Mouse (Mus musculus) forebrain, postnatal 0 days (tissue): ENCODE data around the gene Armcx5. TPM values are rescaled to one million over a fixed set of nuclear protein-coding genes. Genes with fewer than 3 reads are reported as not detected.
"Not testable (repeated sequence)": the region's sequence is repeated elsewhere in the genome, so short reads cannot be mapped to it uniquely, and the experiment has no call there.

Source experiments
- ATAC-seq: fragments of 200-750 bp; cut with Nextera tagmentation; 2 replicates; pipeline ENCODE4 v1.8.0; 2017; ENCODE audit warnings: mild to moderate bottlenecking, moderate library complexity
- DNase-seq: peaks from one replicate; pipeline ENCODE4 v3.0.0-alpha.2; 2015
- H3K27ac ChIP-seq: fragments of 300-500 bp; sonication (generic); 2 replicates; pipeline ENCODE4 v1.5.1; 2014; ENCODE audit warnings: low read depth, mild to moderate bottlenecking, antibody characterized with exemption, low read length, moderate library complexity, mixed read lengths
- H3K27me3 ChIP-seq: fragments of 300-500 bp; sonication (generic); 2 replicates; pipeline ENCODE4 v1.6.1; 2014; ENCODE audit warnings: mild to moderate bottlenecking, low read length, mixed read lengths; ENCODE audit not compliant: insufficient read depth
- H3K36me3 ChIP-seq: fragments of 300-500 bp; sonication (generic); 2 replicates; pipeline ENCODE4 v1.6.1; 2014; ENCODE audit warnings: mild to moderate bottlenecking, moderate library complexity; ENCODE audit not compliant: insufficient read depth
- H3K4me1 ChIP-seq: fragments of 300-500 bp; sonication (generic); 2 replicates; pipeline ENCODE4 v1.6.1; 2014; ENCODE audit warnings: antibody characterized with exemption; ENCODE audit not compliant: insufficient read depth
- H3K4me2 ChIP-seq: fragments of 300-500 bp; sonication (generic); 2 replicates; pipeline ENCODE4 v1.6.1; 2014; ENCODE audit warnings: low read depth, mild to moderate bottlenecking, moderate library complexity
- H3K4me3 ChIP-seq: fragments of 300-500 bp; sonication (generic); 2 replicates; pipeline ENCODE4 v1.5.1; 2014; ENCODE audit warnings: low read depth, low read length, mixed read lengths
- H3K9ac ChIP-seq: fragments of 300-500 bp; sonication (generic); 2 replicates; pipeline ENCODE4 v1.6.1; 2014; ENCODE audit warnings: mild to moderate bottlenecking
- H3K9me3 ChIP-seq: fragments of 300-500 bp; sonication (generic); 2 replicates; pipeline ENCODE4 v1.6.1; 2016; ENCODE audit warnings: low read length
- CTCF ChIP-seq: sonication (generic); IDR thresholded peaks from 2 replicates; pipeline ENCODE4 v1.5.1; 2016; ENCODE audit warnings: antibody characterized with exemption, control low read depth, low read depth
- WGBS: fragments of 180-500 bp; shearing (Covaris S2); extraction: QIAGEN DNeasy Blood & Tissue Kit; methylation state at CpG from one replicate; pipeline ENCODE4 v1.1.7; 2014; 5-methylcytosine and 5-hydroxymethylcytosine counted together
- microRNA counts: library from miRNA; unstranded; fragments of <30 nt; microRNA quantifications from one replicate; lab custom pipeline; 2015
- microRNA-seq, 2 experiments: library from miRNA; unstranded; fragments of <30 nt; microRNA quantifications; one replicate each; pipeline ENCODE4; 2016
- polyA plus RNA-seq: library from polyadenylated mRNA; unstranded; fragments of >200 nt; fragmentation: Nextera tagmentation; extraction: Ambion mirVana; gene quantifications from 2 replicates; pipeline ENCODE4 v1.2.1, GENCODE M21; 2015
- total RNA-seq: library from RNA; depleted of rRNA; stranded (reverse); fragments of >200 nt; gene quantifications from 2 replicates; pipeline ENCODE4 v1.2.3, GENCODE M21; 2014; rRNA removed

Armcx5 gene
- total and polyA plus RNA-seq, 2 experiments from 2014 or later: 20.8 to 22.5 TPM

DNA sequence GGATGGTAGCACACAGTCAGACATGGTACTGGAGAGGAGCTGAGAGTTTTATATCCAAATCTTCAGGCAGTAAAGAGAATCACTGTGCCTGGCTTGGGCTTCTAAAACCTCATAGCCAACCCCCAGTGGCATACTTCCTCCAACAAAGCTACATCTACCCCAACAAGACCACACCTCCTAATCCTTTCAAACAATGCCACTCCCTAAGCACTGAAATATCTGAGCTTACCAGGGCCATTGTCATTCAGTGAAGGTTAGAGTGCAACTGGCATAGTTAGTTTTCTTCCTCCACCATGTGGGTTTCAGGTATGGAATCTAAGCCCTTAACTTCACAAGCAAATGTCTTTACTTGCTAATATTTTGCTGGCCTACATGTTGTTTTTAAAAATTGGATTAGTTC lies 49.0 kb downstream of the Armcx5 start:
- H3K4me1 ChIP-seq: no peaks in the 10 kb centered on the region
- no peaks in the 10 kb centered on the region for H3K27me3 ChIP-seq
- TF ChIP-seq CTCF: no peak
- no peaks in the 10 kb centered on the region for H3K36me3 ChIP-seq
- H3K9ac ChIP-seq: no peak overlapping the region
- H3K27ac ChIP-seq: no peak overlapping the region
- no peak overlapping the region for H3K4me2 ChIP-seq
- H3K9me3 ChIP-seq: no peaks in the 10 kb centered on the region
- H3K4me3 ChIP-seq: no peak overlapping the region
- no peak for DNase-seq
- ATAC-seq: no peak

GRCm38 (mm10) chrX:135792326-135792725 lies 49.8 kb downstream of the Armcx5 start:
- Histone ChIP-seq H3K36me3 (no peaks in the 10 kb centered on the region), H3K4me1 (no peaks in the 10 kb centered on the region), H3K4me3 (no peak overlapping the region), H3K27ac (peak overlapping the region; percentile 15; the same call in 1 of the 2 replicates), H3K27me3 (no peaks in the 10 kb centered on the region), H3K9me3 (no peaks in the 10 kb centered on the region), H3K9ac (no peak overlapping the region), H3K4me2 (no peak overlapping the region)
- peak; percentile 30 for DNase-seq
- WGBS: 57% methylated on average over 6 of the region's 6 CpGs
- no peak for TF ChIP-seq CTCF
- ATAC-seq: no peak

- Histone ChIP-seq H3K27ac (peak overlapping the region; percentile 78), H3K4me2 (peak overlapping the region; percentile 50), H3K4me3 (peak overlapping the region; percentile 53), H3K9ac (peak overlapping the region; percentile 68), H3K36me3 (peaks cover 13% of the 10 kb centered on the region)
- 36% methylated on average over 25 of the region's 27 CpGs for WGBS
- H3K27me3 ChIP-seq, H3K4me1 ChIP-seq, H3K9me3 ChIP-seq: not testable (repeated sequence)
- DNase-seq: peak; percentile 85
- peak; percentile 91 for ATAC-seq
Observed at GRCm38 (mm10) chrX:135795591-135796304, 53.2 kb downstream of the Armcx5 start.

GRCm38 (mm10) chrX:135796305-135797211 lies 54.0 kb downstream of the Armcx5 start:
- not testable (repeated sequence) for H3K27me3 ChIP-seq, H3K9me3 ChIP-seq, H3K4me1 ChIP-seq
- ATAC-seq: peak; percentile 28
- peak overlapping the region; percentile 78 for H3K27ac ChIP-seq
- 25% methylated on average over 20 of the region's 26 CpGs for WGBS
- H3K36me3 ChIP-seq: peaks cover 13% of the 10 kb centered on the region
- H3K4me3 ChIP-seq: peak overlapping the region; percentile 53
- peak overlapping the region; percentile 68 for H3K9ac ChIP-seq
- DNase-seq: peak; percentile 20
- H3K4me2 ChIP-seq: peak overlapping the region; percentile 50

MicroRNAs encoded within 50 kb of the gene (microRNA counts, 519-probe panel; counts per million panel counts)
- microRNA mmu-miR-1970 (lab: Ali Mortazavi, UCI): not detected

Small RNA genes within 50 kb of the gene (microRNA-seq; reads per million reads assigned to microRNA genes)
- gene Mir1970 (0 reads per million in 2 experiments), gene Mir7646 (0 reads per million in 2 experiments)

Other genes starting within 250 kb of the Armcx5 start
- not detected in 2 replicates for gene AV320801, start 248.1 kb upstream of the Armcx5 start, total RNA-seq
- not detected in 2 replicates for gene AV320801, start 248.1 kb upstream of the Armcx5 start, polyA plus RNA-seq
- gene Nxf7, start 144.0 kb upstream of the Armcx5 start, total RNA-seq: not detected in 2 replicates
- gene Nxf7, start 144.0 kb upstream of the Armcx5 start, polyA plus RNA-seq: not detected in 2 replicates
- 0.08 TPM in 1 of 2 replicates, not detected in the other for gene Prame, start 115.0 kb upstream of the Armcx5 start, total RNA-seq
- gene Prame, start 115.0 kb upstream of the Armcx5 start, polyA plus RNA-seq: not detected in 2 replicates
- gene Tcp11x2, start 48.9 kb upstream of the Armcx5 start, total RNA-seq: not detected in 2 replicates
- not detected in 2 replicates for gene Tcp11x2, start 48.9 kb upstream of the Armcx5 start, polyA plus RNA-seq
- 1.7 TPM in 1 of 2 replicates, not detected in the other for gene Tmsb15a, start 17.5 kb upstream of the Armcx5 start, total RNA-seq
- not detected in 2 replicates for gene Tmsb15a, start 17.5 kb upstream of the Armcx5 start, polyA plus RNA-seq
- 279 and 396 TPM in 2 replicates for gene Gprasp1, start within 50 bp of the Armcx5 start, total RNA-seq
- gene Gprasp1, start within 50 bp of the Armcx5 start, polyA plus RNA-seq: 112 and 177 TPM in 2 replicates
- 68.0 and 86.0 TPM in 2 replicates for gene Bhlhb9, start 54.9 kb downstream of the Armcx5 start, total RNA-seq
- 79.9 and 99.6 TPM in 2 replicates for gene Bhlhb9, start 54.9 kb downstream of the Armcx5 start, polyA plus RNA-seq
- 121 and 175 TPM in 2 replicates for gene Gprasp2, start 96.3 kb downstream of the Armcx5 start, total RNA-seq
- gene Gprasp2, start 96.3 kb downstream of the Armcx5 start, polyA plus RNA-seq: 105 and 155 TPM in 2 replicates